Mouse (Mus musculus): Measurements from ENCODE around the gene Stag2. TPM values are rescaled to one million over a fixed set of nuclear protein-coding genes. Genes with fewer than 3 reads are reported as not detected.

The Stag2 gene
- polyA plus RNA-seq (2017; shearing (Covaris generic)), result 10 to 100 TPM; 74.6 to 84.1 TPM

DNA sequence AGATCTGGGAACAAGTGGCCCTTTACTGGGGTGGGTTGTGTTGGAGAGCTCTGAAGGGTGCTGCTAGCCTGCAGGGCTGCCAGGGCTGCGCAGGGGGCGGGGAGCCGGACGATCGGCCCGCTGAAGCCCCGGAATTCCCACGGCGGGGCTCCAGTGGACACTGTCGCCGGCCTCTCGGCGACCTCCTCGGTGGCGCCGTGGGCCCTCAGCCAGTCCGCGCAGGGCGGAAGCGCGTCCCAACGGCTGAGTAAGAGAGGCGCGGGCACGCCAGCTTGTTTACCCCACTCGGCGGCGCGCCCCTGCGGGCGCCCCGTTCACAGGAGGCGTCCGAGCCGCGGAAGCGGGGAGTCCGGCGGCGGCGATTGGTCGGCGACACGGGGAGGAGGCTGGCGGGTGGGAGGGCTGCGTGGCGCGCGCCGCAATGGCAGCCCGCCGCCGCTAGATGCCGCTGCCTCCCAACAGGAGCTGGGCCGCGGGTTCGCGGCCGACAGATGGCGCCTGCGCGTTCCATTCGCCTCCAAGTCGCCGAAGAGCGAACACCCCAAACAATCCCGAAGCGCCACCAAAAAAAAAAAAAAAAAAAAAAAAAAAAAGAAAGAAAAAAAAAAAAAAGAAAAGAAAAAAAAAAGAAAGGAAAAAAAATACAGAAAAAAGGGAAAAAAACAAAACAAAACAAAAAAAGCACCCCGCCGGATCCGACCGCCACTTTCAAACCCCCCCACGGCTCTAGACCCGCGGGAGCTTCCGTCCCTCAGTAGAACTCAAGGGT lies at the start of gene Stag2:
Gene Stag2, plus strand, starts transcription at position 530 of the 769 bp plus-strand sequence.

Other genes with a start within 250 kb of the Stag2 start
- 100 to 1,000 TPM in 1 of 2 experiments, 10 to 100 TPM in 1; 99.8 to 109 TPM for gene Thoc2, start 228.6 kb upstream of the Stag2 start, polyA plus RNA-seq (2017; shearing (Covaris generic))
- 10 to 100 TPM in 1 of 2 experiments, 1 to 10 TPM in 1; 9.1 to 11.4 TPM for gene Xiap, start 89.6 kb upstream of the Stag2 start, polyA plus RNA-seq (2017; shearing (Covaris generic))